Mouse (Mus musculus) spleen, postnatal 10 days (tissue): ENCODE measurements around the gene Tmem39a.

ENCODE experiments used
- DNase-seq, 2 experiments: peaks; one replicate each; pipeline ENCODE4 v3.0.0; 2021 to 2022; ENCODE audit warnings: low spot score in 2 of 2

Tmem39a gene

GRCm38 (mm10) chr16:38558221-38558748 lies at the start of gene Tmem39a:
Tmem39a (plus strand) TSS chr16:38558698.
- DNase-seq, result no peak

DNA sequence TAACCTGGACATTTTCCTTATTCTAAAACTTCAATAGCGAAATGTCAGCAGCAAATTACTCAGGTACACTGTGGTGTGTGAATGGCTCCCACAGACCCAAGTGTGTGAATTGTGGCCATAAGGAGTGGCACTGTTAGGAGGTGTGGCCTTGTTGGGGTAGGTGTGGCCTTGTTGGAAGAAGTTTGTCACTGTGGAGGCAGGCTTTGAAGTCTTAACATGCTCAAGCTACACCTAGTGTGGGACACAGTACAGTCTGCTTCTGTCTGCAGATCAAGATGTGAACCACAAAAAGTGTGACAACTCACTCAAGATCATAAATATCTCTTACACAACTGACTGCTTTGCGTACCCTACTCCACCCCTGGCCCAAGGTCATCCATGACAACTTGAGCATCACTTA lies 47.7 kb upstream of the Tmem39a start:
- no peak for DNase-seq

GRCm38 (mm10) chr16:38519140-38519539 lies 39.4 kb upstream of the Tmem39a start:
- no peak for DNase-seq

DNA sequence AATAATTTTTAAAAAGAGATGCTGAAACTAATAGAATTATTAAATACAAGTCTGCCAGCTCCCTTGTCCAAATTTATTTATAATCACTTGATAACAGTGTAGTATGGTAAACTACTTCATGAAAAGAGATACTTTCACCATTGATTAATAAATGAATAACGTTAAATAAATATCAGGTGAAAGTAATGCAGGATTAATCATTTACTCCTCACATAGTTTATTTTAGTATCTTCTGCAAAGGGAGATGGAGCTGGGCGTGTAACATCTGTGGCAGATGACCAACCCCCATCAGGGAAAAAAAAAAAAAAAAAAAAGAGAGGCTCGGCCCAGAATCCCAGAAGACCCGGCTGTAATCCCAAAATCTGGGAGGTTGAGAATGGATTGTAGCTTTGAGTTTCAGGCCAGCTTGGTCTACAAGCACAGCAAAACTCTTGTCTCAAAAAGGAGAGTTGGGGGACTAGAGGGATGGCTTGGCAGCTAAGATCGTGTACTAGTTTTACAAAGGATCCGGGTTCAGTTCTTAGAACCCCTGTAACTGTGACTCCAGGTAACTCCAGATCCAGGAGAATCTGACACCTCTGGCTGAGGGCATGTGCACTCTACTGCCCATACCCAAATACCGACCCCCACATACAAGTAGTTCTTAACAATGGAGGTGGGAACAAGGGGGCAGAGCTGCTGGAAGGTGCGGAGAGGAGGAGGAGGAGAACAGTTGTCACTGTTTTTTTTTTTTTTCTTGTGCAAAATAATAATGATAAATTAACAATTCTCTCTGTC lies 37.1 kb upstream of the Tmem39a start:
- DNase-seq, result no peak

- peak; percentile 87 to 98 for DNase-seq
These were observed 36.1 kb upstream of the Tmem39a start, which contains the start of gene Timmdc1 for GRCm38 (mm10) chr16:38522129-38523084. Timmdc1 (minus strand) TSS chr16:38522663.

DNA sequence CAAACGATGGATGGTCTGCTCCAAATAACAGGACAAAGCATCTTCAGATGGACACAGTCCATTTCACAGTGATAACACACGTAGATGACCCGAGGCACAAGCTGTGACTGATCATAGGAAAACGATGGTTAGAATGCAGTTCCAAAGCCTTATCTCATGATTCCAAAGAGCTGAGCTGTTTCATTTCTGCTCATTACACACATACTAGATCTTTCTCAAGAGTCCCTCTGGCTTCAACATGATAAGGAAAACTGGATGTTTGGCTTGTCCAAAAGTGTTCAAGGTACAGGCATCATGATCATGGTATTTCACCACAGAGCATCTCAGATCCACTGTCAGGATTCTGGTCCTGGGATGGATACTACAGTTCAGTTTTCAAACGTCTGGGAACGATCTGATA lies 32.2 kb upstream of the Tmem39a start:
- DNase-seq, result no peak

GRCm38 (mm10) chr16:38536544-38537146 lies 21.9 kb upstream of the Tmem39a start:
- DNase-seq, result peak; percentile 60 to 85

GRCm38 (mm10) chr16:38538716-38539380 lies 19.6 kb upstream of the Tmem39a start:
- no peak for DNase-seq

GRCm38 (mm10) chr16:38548000-38548399 lies 10.5 kb upstream of the Tmem39a start:
- DNase-seq, result no peak

- DNase-seq, result peak; percentile 53 to 78
These were observed 8.8 kb upstream of the Tmem39a start, which contains the start of gene Poglut1 for GRCm38 (mm10) chr16:38549479-38550396. Poglut1 (minus strand) TSS chr16:38550258.

GRCm38 (mm10) chr16:38555988-38556387 lies 2.5 kb upstream of the Tmem39a start:
- DNase-seq, result no peak

DNA sequence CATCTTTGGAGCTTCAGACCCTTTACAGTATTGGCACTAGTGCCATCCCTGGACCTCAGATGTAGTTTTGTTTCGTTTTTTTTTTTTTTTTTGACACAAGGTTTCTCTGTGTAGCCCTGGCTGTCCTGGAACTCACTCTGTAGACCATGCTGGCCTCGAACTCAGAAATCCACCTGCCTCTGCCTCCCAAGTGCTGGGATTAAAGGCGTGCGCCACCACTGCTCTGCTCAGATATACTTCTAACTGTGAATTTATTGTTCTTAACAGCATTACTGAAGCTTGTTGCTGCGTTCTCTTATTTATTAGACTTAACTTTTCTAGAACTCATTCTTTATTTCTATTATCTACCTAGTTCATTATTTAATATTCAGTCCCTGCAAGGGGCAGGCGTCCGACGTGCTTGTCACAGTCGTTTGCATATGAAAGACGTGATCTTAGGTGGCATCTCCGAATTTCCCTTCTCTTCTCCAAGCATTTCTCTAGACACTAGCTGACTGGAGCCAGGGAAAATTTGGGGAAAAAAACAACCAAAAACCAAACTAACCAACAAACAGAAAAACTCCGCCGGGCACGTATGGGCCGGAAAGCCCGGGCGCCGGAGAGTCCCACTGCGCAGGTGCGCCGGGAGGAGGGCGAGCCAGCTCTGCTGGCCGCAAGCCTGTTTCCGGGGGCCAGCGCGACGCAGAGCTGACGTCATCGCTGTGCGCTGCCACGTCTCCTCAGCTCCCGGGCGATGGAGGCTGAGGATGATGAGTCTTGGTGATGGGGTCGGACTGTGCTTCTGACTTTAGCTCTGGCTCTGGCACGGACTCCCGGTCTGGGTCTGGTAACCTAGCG lies 3.9 kb downstream of the Tmem39a start:
- peak; percentile 90 to 96 for DNase-seq

DNA sequence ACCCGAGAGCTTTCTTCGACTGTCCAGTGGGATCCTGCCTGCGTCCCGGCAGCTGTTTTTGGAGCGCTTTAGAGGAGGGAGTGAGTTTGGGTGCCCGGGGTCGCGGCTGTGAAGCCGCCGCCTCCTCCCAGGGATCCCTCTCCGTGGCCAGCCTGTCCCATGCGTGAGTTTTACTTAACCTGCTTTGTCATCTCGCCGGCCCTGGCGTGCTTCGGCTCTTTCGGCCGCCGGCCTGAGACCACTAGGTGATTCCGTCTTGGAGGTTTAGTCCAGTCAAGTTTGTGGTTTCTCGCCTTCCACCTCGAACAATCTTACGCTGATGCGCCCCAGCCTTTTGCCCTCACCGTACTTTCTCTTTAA lies 4.5 kb downstream of the Tmem39a start:
- DNase-seq, result no peak

DNA sequence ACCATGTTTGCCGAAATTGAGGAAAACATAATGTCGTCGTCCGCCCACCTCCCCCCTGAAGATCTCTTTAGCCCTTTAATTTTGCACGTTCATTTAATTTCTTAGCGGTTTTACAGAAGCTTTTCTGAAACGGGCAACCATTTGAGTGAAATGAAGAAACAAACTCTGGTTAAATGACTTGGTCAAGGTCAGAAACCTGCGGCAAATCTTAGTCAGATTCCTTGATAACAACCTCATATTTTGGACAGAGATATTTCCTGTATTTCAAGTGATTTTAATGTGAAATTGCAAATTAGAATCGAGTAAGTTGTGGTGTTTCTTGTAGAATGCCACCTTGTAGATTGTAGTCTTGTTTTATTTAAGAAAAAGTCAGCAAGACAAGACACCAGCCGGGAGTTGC lies 5.0 kb downstream of the Tmem39a start:
- DNase-seq, result no peak

DNA sequence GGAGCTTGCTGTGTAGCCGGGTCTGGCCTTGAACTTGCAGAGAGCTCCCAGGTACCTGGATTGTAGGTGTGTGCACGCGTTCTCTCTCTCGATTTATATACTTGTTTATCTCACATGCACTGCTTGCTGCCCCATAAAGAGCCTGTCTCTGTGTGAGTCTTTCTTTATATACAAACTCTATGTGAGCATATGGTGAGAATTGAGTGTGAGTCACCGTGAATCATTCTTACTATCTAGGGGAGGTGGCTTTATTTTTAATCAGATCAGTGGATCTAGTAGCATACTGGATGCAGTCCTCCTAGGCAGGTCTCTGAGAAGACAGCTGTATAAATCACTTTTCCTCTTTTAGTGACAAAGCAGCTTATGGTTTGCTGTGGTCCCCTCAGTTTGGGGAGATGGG lies 9.7 kb downstream of the Tmem39a start:
- DNase-seq, result no peak

DNA sequence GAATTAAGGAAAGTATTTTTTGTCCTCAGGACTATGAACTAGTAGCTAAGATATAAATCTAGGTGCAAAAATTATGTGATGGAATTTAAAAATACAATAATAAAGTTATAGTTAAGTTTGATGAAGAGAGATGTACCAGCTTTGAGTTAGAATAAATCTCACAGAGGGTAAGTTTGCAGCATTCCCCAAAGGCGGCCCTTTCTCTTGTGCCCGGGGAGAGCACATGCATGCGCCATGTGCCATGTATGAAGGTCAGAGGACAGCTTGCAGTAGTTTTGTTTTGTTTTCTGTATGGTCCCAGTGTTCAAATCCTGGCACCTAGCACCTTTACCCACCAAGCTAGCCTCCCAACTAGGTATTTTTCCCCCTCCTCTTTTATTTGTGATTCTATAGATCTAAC lies 13.0 kb downstream of the Tmem39a start:
- no peak for DNase-seq

DNA sequence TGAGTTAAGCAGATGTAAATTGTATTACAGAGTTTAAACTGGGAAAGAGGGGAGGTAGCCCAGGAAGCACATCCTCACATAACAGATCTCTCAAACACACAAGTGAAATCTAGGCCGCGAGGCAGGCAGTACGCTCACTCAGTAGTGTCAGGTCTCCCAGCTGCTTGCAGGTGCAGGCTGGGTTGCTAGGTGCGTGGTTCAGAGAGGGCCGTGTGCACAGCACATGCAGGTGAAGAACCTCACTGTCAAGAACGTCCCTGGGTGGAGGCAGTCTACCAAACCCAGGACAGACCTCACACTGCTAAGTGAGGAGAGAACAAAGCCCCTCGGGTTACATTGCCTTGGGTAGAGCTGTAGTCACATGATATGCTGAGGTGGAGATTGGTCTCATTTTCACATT lies 26.3 kb downstream of the Tmem39a start:
- DNase-seq, result no peak

GRCm38 (mm10) chr16:38585186-38585585 lies 26.7 kb downstream of the Tmem39a start:
- DNase-seq, result no peak

- no peak for DNase-seq
These were observed 28.7 kb downstream of the Tmem39a start for GRCm38 (mm10) chr16:38587163-38587562.
